Comparison of ENCODE assay signal across 19 mouse cellular contexts in genomic region chrX:53213838-53214237, GRCm38 (mm10). TPM values are rescaled to one million over a fixed set of nuclear protein-coding genes. Genes with fewer than 3 reads are reported as not detected.
DNase-seq lines count a peak whose midpoint lies in the region; ATAC-seq and TF ChIP-seq lines count a peak whose summit lies in the region.
"Had no signal": no experiment of that assay in that cellular context is flagged by ENCODE, and none has a peak within 500 bp of the region (broad histone marks: within the 10 kb centered on the region; RNA-seq: fewer than 3 reads in every experiment).

No protein-coding gene starts in this region.

- no peak for ATAC-seq in kidney, embryonic 15.5 days (replicated peaks; ENCODE audit: low FRiP score)
- ATAC-seq in limb, embryonic 13.5 days (ENCODE audit: low FRiP score, low read depth) = no peak
- ATAC-seq: intestine, embryonic 16.5 days had no signal

- H3K4me1 ChIP-seq in kidney, embryonic 15.5 days = peaks cover 27% of the 10 kb centered on the region
- H3K4me1 ChIP-seq in limb, embryonic 13.5 days = peaks cover 49% of the 10 kb centered on the region

- 57% methylated on average over 2 of the region's 2 CpGs for WGBS in kidney, embryonic 15.5 days
- 81% methylated on average over 2 of the region's 2 CpGs for WGBS in limb, embryonic 13.5 days

- no peaks in the 10 kb centered on the region for H3K9me3 ChIP-seq in kidney, embryonic 15.5 days (replicated peaks)
- H3K9me3 ChIP-seq in limb, embryonic 13.5 days = no peaks in the 10 kb centered on the region
- H3K9me3 ChIP-seq: embryonic facial prominence, embryonic 13.5 days had no signal

- no peak for TF ChIP-seq CTCF in gastrocnemius, adult 2 months (IDR thresholded peaks at IDR 0.05)

- peak; percentile 20 for DNase-seq in gastrocnemius, adult 2 months
- DNase-seq in gastrocnemius, postnatal 36 days = no peak
- DNase-seq in kidney, adult 9 months = no peak
- DNase-seq in lung, postnatal 4 days = peak; percentile 28 to 72
- no peak for DNase-seq in retina, embryonic 14.5 days (ENCODE audit: low spot score)
- DNase-seq in cerebellum, adult 11 months = no peak
- DNase-seq: adrenal gland, adult 8-10 months; heart, postnatal 36 days; thymus, adult 2 months had no signal

- H3K36me3 ChIP-seq in kidney, embryonic 15.5 days = no peaks in the 10 kb centered on the region
- H3K36me3 ChIP-seq in limb, embryonic 13.5 days = no peaks in the 10 kb centered on the region
- H3K36me3 ChIP-seq: embryonic facial prominence, embryonic 13.5 days had no signal

- no peak overlapping the region for H3K4me2 ChIP-seq in kidney, embryonic 15.5 days
- no peak overlapping the region for H3K4me2 ChIP-seq in limb, embryonic 13.5 days (replicated peaks)
- H3K4me2 ChIP-seq: embryonic facial prominence, embryonic 13.5 days had no signal

- H3K4me3 ChIP-seq in gastrocnemius, adult 2 months = no peak overlapping the region
- H3K4me3 ChIP-seq in kidney, embryonic 15.5 days (replicated peaks) = no peak overlapping the region
- no peak overlapping the region for H3K4me3 ChIP-seq in limb, embryonic 13.5 days
- H3K4me3 ChIP-seq: embryonic facial prominence, embryonic 13.5 days had no signal

- intact Hi-C loops in gastrocnemius, adult 2 months (cut with DNase I) = no loop called here
- intact Hi-C loops in gastrocnemius, postnatal 36 days (cut with DNase I) = no loop called here

- H3K27me3 ChIP-seq in kidney, embryonic 15.5 days = peaks cover 6% of the 10 kb centered on the region
- H3K27me3 ChIP-seq in limb, embryonic 13.5 days = no peaks in the 10 kb centered on the region
- H3K27me3 ChIP-seq: embryonic facial prominence, embryonic 13.5 days had no signal

- no peak overlapping the region for H3K9ac ChIP-seq in kidney, embryonic 15.5 days
- H3K9ac ChIP-seq in limb, embryonic 13.5 days = no peak overlapping the region
- H3K9ac ChIP-seq: embryonic facial prominence, embryonic 13.5 days had no signal

- H3K27ac ChIP-seq in gastrocnemius, adult 2 months = no peak overlapping the region
- H3K27ac ChIP-seq in kidney, embryonic 15.5 days = peak overlapping the region; percentile 62; the same call in 1 of the 2 replicates
- H3K27ac ChIP-seq in limb, embryonic 13.5 days = peak overlapping the region; percentile 33; the same call in 1 of the 2 replicates
- H3K27ac ChIP-seq: embryonic facial prominence, embryonic 13.5 days had no signal

RNA-seq across cellular contexts. Expression of gene Plac1, which starts 26.1 kb away (rescaled TPM):
- not detected for total RNA-seq in gastrocnemius, adult 2 months (2021)
- not detected for total RNA-seq in gastrocnemius, postnatal 36 days (2021)
- 5.6 and 6.0 TPM in 2 replicates for polyA plus RNA-seq in kidney, embryonic 15.5 days (2015; fragmentation: Nextera tagmentation; extraction: Ambion mirVana)
- polyA plus RNA-seq in limb, embryonic 13.5 days (2015; fragmentation: Nextera tagmentation; extraction: Ambion mirVana) = 13.3 and 14.5 TPM in 2 replicates
- total RNA-seq: adrenal gland, adult 8-10 months; gastrocnemius, adult 8-10 months; heart, postnatal 36 days; liver, adult 2 months; midbrain, postnatal 0 days had no signal
- polyA plus RNA-seq: large intestine, adult 2 months; liver, adult 2 months; neural tube, embryonic 14.5 days had no signal

RNA-seq across cellular contexts. Expression of gene Fam122b, which starts 55.8 kb away (rescaled TPM):
- 1 to 10 TPM; 1.3 to 1.9 TPM for total RNA-seq in gastrocnemius, adult 2 months (2021)
- total RNA-seq in gastrocnemius, postnatal 36 days (2021) = 1 to 10 TPM; 1.2 to 1.7 TPM
- 10.0 and 10.9 TPM in 2 replicates for polyA plus RNA-seq in kidney, embryonic 15.5 days (2015; fragmentation: Nextera tagmentation; extraction: Ambion mirVana)
- 11.3 and 11.7 TPM in 2 replicates for polyA plus RNA-seq in limb, embryonic 13.5 days (2015; fragmentation: Nextera tagmentation; extraction: Ambion mirVana)

RNA-seq across cellular contexts. Expression of gene Fam122c, which starts 59.4 kb away (rescaled TPM):
- not detected for total RNA-seq in gastrocnemius, adult 2 months (2021)
- not detected for total RNA-seq in gastrocnemius, postnatal 36 days (2021)
- not detected in 2 replicates for polyA plus RNA-seq in kidney, embryonic 15.5 days (2015; fragmentation: Nextera tagmentation; extraction: Ambion mirVana)
- polyA plus RNA-seq in limb, embryonic 13.5 days (2015; fragmentation: Nextera tagmentation; extraction: Ambion mirVana) = not detected in 2 replicates
- total RNA-seq: adrenal gland, adult 8-10 months; gastrocnemius, adult 8-10 months; heart, postnatal 36 days; liver, adult 2 months; midbrain, postnatal 0 days had no signal
- polyA plus RNA-seq: embryonic facial prominence, embryonic 13.5 days; forebrain, embryonic 14.5 days; intestine, embryonic 16.5 days; large intestine, adult 2 months; liver, adult 2 months; midbrain, postnatal 0 days; neural tube, embryonic 14.5 days; thymus, adult 2 months had no signal

Comparison
In these comparisons a context has a peak if more than half of its experiments do, and no peak if none do; other contexts are left out.
1. DNase-seq: peak in gastrocnemius, adult 2 months (single experiment) and lung, postnatal 4 days (2 of 2); none in gastrocnemius, postnatal 36 days (0 of 2), kidney, adult 9 months (single experiment), retina, embryonic 14.5 days (single experiment) and cerebellum, adult 11 months (single experiment).